Mouse (Mus musculus): ENCODE data around the gene Gm28036. TPM values are rescaled to one million over a fixed set of nuclear protein-coding genes. Genes with fewer than 3 reads are reported as not detected.

Gm28036 gene
- polyA plus RNA-seq, 1 experiment from 2014 or later, result 16.2 TPM

- H3K27ac ChIP-seq (ENCODE audit: low read depth, low read length), result no peak overlapping the region
- no peaks in the 10 kb centered on the region for H3K27me3 ChIP-seq (replicated peaks; ENCODE audit: control insufficient read depth, insufficient read depth, low read length)
- H3K4me1 ChIP-seq (ENCODE audit: control insufficient read depth, insufficient read depth, low read length), result no peaks in the 10 kb centered on the region
- no peaks in the 10 kb centered on the region for H3K9me3 ChIP-seq (replicated peaks; ENCODE audit: control insufficient read depth, low read length)
- no peak overlapping the region for H3K4me2 ChIP-seq (ENCODE audit: low read length)
- H3K9ac ChIP-seq (ENCODE audit: low read length), result no peak overlapping the region
- H3K4me3 ChIP-seq (ENCODE audit: low read depth, low read length), result no peak overlapping the region
- peak; percentile 22 for DNase-seq (ENCODE audit: low spot score)
- ATAC-seq, result no peak
- H3K36me3 ChIP-seq (ENCODE audit: control insufficient read depth, insufficient read depth, low read length), result no peaks in the 10 kb centered on the region
Observed at GRCm38 (mm10) chr2:156025482-156025881, 101.4 kb downstream of the Gm28036 start.

Other genes with a start within 250 kb of the Gm28036 start
- gene Uqcc1, start 196.8 kb downstream of the Gm28036 start, polyA plus RNA-seq (2014; fragmentation: Nextera tagmentation; extraction: Ambion mirVana), result 67.4 and 83.4 TPM in 2 replicates
- gene Gm15557, start 186.4 kb downstream of the Gm28036 start, polyA plus RNA-seq (2014; fragmentation: Nextera tagmentation; extraction: Ambion mirVana), result not detected in 2 replicates
- 2.2 and 2.5 TPM in 2 replicates for gene Gdf5, start 181.7 kb downstream of the Gm28036 start, polyA plus RNA-seq (2014; fragmentation: Nextera tagmentation; extraction: Ambion mirVana)
- gene Cep250, start 170.6 kb downstream of the Gm28036 start, polyA plus RNA-seq (2014; fragmentation: Nextera tagmentation; extraction: Ambion mirVana), result 7.0 and 9.7 TPM in 2 replicates
- gene 6430550D23Rik, start 119.1 kb downstream of the Gm28036 start, polyA plus RNA-seq (2014; fragmentation: Nextera tagmentation; extraction: Ambion mirVana), result 0.63 and 1.0 TPM in 2 replicates
- 391 and 444 TPM in 2 replicates for gene Ergic3, start 119.0 kb downstream of the Gm28036 start, polyA plus RNA-seq (2014; fragmentation: Nextera tagmentation; extraction: Ambion mirVana)
- gene Fer1l4, start 74.1 kb downstream of the Gm28036 start, polyA plus RNA-seq (2014; fragmentation: Nextera tagmentation; extraction: Ambion mirVana), result not detected in 2 replicates
- gene Spag4, start 61.9 kb downstream of the Gm28036 start, polyA plus RNA-seq (2014; fragmentation: Nextera tagmentation; extraction: Ambion mirVana), result 4.6 and 5.1 TPM in 2 replicates
- gene Cpne1, start 15.1 kb downstream of the Gm28036 start, polyA plus RNA-seq (2014; fragmentation: Nextera tagmentation; extraction: Ambion mirVana), result 18.5 and 24.9 TPM in 2 replicates
- 30.1 and 33.4 TPM in 2 replicates for gene Rbm12, start 15.1 kb downstream of the Gm28036 start, polyA plus RNA-seq (2014; fragmentation: Nextera tagmentation; extraction: Ambion mirVana)
- 409 and 502 TPM in 2 replicates for gene Romo1, start 16.9 kb upstream of the Gm28036 start, polyA plus RNA-seq (2014; fragmentation: Nextera tagmentation; extraction: Ambion mirVana)
- 38.0 and 40.4 TPM in 2 replicates for gene Nfs1, start 17.1 kb upstream of the Gm28036 start, polyA plus RNA-seq (2014; fragmentation: Nextera tagmentation; extraction: Ambion mirVana)
- gene Rbm39, start 53.1 kb upstream of the Gm28036 start, polyA plus RNA-seq (2014; fragmentation: Nextera tagmentation; extraction: Ambion mirVana), result 502 and 507 TPM in 2 replicates
- 121 and 143 TPM in 2 replicates for gene Phf20, start 69.4 kb upstream of the Gm28036 start, polyA plus RNA-seq (2014; fragmentation: Nextera tagmentation; extraction: Ambion mirVana)
- 4.8 and 4.9 TPM in 2 replicates for gene Cnbd2, start 185.2 kb upstream of the Gm28036 start, polyA plus RNA-seq (2014; fragmentation: Nextera tagmentation; extraction: Ambion mirVana)
- 67.2 and 67.3 TPM in 2 replicates for gene Scand1, start 185.6 kb upstream of the Gm28036 start, polyA plus RNA-seq (2014; fragmentation: Nextera tagmentation; extraction: Ambion mirVana)